Mouse (Mus musculus): Measurements from ENCODE around the gene Cnn3. TPM values are rescaled to one million over a fixed set of nuclear protein-coding genes. Genes with fewer than 3 reads are reported as not detected.
A peak's percentile ranks its signal among the peaks of the same experiment; 100 is the strongest.

Gene Cnn3
- polyA plus RNA-seq, 1 experiment = 188 TPM

DNA sequence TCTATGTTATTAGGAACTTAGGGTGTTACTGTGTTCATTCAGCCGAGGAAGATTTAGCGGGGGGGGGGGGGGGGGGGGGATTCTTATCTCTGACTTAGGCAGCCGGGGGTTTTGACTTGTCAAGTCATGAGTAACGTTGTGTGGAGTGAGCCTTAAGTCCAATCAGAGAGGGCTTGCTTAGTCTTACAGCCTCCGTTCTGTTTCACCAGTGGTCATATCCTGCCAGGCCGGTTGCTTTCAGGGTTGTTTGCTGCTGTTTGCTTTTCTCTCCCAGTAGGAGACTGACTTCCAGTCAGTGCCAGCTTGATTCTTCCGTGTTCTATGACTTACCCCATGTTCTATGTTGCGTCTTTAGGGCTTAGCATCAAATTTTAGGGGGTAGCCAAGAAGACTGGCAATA is 20.2 kb downstream of the Cnn3 start:
- DNase-seq (ENCODE audit: extremely low spot score in 1 of 2, low spot score in 1 of 2) = no peak

DNA sequence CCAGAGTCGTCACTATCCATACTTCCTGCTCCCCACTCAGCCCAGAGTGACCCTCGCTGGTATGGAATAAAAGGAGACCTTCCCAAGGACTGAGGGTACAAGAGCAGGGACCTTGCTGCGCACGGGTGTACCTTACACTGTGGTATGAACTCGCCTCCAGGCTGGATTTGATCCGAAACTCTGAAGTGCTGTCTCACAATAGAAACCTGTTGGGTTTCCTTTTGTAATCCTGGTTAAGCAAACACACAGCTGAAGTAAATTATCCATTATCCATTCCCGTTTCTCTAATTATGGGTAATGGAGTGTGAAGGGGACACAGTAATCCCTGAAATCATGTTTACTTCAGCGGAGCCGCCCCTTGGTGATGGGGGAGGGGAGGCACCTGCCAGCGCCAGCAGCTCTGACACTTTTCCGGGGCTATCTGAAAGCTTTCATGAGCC is 21.8 kb downstream of the Cnn3 start:
- DNase-seq (ENCODE audit: extremely low spot score in 1 of 2, low spot score in 1 of 2) = no peak

DNA sequence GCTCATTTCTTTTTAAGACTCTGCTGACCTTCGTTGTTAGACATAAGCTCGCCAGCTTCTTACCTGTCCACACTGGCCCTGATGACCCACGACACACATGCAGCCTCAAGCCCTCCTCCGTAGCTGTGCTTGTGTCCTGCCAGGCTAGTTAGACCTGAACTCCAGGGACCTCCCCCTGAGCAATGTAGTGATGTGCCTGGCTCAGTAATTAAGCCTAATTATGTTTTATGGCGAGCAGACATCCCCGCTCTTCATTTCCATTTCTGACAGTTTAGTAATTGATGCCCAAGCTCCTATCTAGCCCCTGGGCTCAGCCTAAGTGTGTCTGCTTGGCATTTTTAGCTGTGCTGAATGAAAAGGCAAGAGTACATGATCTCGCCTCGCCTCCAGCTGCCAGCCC is 22.3 kb downstream of the Cnn3 start:
- DNase-seq (ENCODE audit: extremely low spot score in 1 of 2, low spot score in 1 of 2) = no peak

DNA sequence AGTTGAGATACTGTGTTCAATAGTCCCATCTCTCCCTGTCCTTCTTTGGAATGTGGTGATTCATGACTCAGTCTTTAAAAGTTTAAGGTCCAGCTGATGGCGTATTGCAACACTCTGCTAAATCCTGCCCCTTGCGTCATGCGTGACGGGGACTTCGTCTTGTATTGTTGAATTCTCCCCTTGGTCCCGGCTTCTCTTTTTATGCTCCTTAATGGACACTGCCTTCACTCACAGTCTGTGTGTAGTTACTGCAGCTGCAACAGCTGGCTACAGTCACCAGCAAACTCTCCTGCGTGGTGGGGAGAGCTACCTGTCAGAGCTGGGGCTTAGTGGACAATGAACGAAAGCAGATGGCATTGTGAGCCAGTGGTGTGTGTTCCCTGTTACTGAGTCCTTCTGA is 23.2 kb downstream of the Cnn3 start:
- DNase-seq (ENCODE audit: extremely low spot score in 1 of 2, low spot score in 1 of 2) = no peak

DNA sequence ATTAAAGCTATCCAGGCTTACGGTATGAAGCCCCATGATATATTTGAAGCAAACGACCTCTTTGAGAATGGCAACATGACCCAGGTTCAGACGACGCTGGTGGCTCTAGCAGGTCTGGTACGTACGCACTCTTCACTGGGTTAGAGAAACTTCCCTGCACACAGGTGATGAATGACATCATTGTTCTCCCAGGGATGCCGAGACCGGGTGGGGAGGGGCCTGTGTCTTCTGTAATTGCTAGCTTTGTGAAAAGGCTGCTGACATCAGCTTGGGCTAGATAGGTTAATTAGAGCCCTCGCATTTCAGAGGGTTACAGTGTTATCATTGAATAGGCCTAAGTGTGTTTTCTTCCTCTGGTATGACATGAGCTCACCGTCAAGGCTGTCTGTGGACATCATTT is 25.1 kb downstream of the Cnn3 start:
- no peak for DNase-seq (ENCODE audit: extremely low spot score in 1 of 2, low spot score in 1 of 2)

DNA sequence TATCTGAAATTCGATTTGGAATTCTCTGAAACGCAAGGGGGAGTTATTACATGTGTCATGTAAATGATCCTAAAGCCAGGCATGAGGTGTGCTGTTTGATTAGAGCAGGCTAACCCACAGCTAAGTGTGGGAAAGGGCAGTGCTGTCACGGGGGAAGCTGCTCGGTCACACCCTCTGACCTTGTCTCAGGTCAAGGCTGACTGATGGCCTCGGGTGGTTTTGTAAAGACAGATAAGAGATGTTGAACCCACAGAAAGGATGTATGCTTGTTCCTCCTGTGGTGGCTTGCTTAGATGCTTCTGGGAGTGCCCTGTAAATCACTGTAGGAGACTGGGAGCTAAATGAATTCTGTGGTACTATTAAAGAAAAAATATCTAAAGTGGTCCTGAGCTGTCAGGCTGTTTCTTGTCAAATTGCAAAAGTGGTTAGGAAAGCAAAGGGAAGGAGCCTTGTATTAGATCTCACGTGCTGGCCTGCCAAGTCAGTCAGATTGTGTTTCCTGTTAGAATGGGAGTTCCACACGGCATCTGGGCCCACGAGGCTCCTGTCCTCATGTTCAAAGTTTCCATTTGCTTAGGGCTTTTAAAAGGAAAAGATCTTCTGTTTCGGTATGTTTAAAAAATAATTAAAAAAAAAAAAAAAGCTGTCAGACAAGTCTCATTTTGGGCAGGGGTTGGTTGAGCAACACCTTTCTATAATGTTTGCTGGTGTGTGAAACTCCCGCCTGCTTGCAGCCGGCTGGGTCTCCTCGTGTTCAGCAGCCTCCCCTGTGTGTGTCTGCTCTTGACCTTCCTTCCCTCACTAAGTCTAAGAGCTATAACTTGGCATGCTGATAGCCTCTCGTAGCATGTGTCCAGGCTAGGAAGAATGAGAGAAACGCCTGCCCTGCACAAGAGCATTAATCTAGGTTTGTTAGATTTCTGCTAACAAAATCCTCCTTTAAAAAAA is 32.5 kb downstream of the Cnn3 start:
- no peak for DNase-seq (ENCODE audit: extremely low spot score in 1 of 2, low spot score in 1 of 2)

DNA sequence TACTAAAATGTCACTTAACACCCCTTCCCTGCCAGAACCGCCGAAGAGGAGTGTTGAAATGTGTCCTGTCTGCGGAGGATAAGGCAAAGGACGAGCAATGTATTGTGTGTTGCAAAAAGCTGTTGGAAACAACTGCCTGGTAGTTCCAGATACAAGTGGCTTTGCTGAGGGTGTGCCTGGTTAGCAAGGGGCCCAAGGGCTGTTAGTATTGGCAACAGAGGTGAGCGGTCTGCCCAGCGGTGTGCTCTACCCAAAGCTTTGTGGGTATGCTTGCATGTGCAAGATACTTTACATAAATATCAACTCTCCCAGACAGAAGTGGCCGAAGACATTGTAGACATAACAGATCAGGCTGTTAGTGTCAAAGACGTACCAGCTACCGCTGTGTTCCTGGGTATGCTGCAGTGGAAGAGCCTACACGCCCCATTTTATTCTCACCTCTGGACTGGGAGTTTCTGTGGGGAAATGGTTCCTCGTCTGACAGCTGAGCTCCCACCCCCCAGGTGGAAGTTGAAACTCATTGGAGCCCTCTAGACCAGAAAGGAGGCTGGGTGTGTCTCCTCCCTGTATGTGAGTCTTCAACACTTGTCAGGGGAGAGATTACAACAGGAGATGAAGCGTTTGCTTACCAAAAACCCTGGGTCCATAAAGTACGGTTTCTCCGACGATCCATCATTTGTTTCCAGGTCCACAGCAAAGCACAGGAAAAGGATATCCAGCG is 34.3 kb downstream of the Cnn3 start:
- no peak for DNase-seq (ENCODE audit: extremely low spot score in 1 of 2, low spot score in 1 of 2)

DNA sequence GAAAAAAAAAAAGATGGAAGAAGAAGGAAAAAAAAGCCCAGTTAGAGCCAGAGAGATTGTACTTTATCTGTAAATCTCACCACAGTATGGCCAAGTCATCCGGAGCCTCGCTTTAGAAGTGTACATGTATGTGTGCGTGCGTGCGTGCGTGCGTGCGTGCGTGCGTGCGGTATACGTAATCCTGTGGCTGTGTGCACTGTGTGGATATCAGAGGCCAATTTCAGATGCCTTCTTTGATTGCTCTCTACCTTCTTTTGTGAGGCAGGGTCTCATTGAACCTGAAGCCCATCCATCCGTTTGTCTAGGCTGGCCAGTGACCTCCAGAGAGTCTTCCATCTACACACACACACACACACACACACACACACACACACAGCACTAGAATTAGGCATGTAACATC is 35.2 kb downstream of the Cnn3 start:
- no peak for DNase-seq (ENCODE audit: extremely low spot score in 1 of 2, low spot score in 1 of 2)

DNA sequence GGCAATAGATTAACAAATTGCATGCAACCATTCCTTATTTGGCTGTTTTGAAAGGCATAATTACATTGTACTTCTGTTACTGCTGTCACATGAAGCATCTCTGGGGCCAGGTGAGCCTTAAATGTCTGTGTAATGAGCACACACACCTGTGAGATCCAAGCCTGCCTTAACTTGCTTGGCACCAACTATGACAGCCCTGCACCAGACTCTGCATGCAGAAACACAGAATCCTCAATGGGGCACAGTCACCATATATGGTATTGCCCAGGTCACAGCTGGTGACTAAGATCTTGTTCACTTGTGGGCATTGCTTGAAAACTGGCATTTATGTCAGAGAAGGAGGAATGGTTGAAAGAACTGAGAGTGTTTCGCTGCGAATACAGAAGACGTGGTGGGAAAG is 36.5 kb downstream of the Cnn3 start:
- DNase-seq (ENCODE audit: extremely low spot score in 1 of 2, low spot score in 1 of 2) = no peak

DNA sequence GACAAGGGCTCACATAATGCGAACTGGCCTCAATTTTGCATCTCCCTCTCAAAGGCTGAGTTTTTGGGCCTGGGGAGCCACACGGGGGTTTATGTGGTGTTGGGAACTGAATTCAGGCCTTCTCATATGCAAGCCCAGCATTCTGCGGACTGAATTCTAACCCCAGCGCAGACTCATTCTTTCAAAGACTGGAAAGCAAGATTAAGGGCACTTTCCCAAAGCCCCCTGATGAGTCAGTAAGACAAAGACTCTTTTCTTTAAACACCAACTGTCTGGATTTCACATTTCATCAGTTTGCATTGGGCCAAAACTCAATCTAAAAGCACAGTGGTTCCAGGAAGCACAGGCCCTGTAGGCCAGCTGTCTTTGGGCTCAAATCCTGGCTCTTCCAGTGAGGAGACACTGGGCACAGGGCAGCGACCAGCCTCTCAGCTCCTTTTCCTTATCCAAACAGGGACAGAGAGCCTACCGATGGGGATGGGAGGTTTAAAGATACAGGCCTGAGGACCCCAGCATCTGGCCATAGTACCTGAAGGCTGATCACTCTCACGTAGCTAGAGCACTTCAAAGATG is 38.5 kb downstream of the Cnn3 start:
- DNase-seq (ENCODE audit: extremely low spot score in 1 of 2, low spot score in 1 of 2) = no peak

DNA sequence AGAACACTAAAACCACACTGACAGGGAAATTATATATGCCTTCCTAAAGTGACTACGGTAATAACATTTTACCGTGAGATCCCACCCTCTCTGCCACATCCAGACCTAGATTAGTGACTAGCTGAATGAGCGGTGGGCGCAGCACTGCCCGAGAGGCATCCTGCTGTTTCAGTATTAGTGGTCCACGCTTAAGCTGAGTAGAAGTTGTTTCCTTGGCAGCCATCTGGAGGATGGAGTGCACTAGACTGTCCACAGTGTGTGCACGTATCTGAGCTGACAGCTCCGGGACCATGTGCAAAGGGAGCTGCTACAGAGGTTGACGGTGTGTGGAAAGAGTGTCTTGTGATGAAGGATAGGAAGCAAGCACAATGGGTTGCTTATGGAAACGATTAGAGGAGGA is 39.5 kb downstream of the Cnn3 start:
- no peak for DNase-seq (ENCODE audit: extremely low spot score in 1 of 2, low spot score in 1 of 2)

DNA sequence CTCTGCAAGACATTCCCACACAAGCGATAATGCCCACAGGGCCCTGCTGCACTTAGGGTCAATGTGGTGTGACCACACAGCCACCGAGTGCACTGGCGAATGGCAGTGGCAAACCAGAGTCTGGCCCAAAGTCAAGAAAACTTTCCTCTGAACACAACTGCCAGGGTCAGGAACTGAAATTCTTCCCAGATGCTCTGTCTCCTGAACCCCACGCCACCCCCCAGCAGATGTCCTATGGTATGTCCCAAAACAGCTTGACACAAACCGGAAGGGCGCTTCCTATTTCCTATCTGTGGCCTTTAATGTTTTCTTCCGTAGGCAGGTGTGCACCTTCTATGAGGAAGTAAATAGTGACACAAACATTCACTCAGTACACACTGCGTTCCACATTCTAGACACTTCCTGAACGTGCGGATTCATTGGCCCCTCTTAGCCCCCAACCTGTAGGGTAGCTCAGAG is 40.8 kb downstream of the Cnn3 start:
- no peak for DNase-seq (ENCODE audit: extremely low spot score in 1 of 2, low spot score in 1 of 2)

DNA sequence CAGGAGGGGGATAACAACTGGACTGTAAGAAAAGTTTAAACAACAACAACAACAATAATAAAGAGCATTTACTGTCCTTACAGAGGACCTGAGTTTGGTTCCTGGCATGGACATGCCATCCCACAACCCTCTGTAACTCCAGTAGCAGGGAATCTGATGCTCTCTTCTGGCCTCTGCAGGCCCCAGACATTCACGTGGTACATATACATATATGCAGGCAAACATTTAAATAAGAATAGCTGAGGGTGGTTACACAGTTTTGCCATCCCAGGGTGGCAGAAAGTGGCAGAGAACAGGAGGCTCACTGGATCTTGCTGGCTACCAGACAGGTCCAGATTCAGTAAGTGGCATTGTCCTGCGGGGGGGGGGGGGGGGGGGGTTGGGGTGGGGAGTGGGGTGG is 41.8 kb downstream of the Cnn3 start:
- DNase-seq (ENCODE audit: extremely low spot score in 1 of 2, low spot score in 1 of 2) = no peak

DNA sequence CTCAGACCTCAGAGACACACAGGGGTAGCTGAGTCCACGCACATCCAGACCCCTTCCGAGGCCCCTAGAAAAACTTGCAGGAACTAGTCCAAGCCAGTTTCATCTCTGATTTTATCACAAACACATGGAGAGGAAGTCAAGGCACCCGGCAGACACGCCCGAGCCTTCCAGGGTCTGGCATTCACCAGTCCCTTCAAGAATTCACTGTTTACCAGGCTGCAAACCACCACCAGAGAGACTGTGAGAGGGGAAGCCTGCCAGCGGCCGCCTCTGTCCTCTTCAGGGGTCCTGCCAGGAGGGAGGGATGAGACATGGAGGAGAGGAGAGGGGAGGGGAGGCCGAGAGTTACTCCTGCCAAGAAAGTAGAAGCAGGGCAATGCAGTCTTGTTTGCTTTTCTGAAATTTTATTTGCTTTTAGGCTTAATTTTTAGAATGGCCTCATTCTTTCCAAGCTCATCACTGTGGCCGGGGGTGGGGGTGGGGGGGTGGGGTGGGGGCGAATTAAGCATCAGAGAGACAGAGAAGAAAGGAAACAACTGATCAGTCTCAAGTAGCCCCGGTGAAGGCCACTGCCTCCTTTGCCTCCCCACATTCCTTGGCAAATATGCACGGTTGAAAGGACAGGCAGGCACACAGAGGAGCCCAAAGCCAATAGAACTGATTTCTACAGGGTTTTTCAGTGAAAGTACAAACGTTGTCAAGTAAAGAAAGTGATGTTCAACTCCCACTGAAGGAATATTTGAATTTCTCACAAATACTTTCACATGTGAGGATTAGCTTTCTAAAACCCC is 43.1 kb downstream of the Cnn3 start:
- DNase-seq (ENCODE audit: extremely low spot score in 1 of 2, low spot score in 1 of 2) = no peak

DNA sequence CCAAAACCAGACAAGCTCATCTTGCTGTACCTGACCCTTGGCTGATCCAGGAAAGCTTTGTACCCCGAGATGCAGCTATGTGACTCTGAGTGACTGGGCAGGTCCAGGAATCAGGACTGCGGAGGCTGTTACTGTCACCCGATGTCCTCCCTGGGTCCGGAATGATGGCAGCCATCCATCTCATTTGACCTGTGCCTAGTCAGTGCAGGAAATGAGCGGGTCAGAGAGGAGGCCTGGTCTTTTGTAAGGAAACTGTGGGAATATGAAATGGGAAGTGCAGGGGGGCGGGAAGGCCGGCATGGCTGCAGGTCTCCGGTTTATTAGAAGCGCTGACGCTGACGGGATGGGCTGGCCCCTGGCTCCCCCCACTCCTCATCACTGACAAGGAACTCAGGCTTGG is 45.4 kb downstream of the Cnn3 start:
- no peak for DNase-seq (ENCODE audit: extremely low spot score in 1 of 2, low spot score in 1 of 2)

DNA sequence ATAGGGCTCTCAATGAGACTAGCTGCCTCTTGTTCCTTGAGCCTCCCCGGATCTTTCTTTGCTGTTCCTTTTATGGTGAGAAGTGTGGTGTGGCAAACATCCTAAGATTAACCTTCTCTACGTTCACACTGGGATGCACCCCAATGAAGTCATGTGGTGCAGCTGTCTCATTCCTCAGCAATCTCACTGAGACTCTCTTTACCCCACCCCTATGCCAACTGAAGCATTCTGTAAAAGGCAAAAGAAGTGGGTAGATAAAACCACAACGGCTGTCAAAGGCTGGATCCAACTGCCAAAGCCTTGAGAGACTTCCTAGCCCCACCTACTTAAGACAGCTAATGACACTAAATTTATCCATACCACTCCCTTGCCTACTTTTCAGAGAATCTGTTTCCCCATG is 48.4 kb downstream of the Cnn3 start:
- no peak for DNase-seq (ENCODE audit: extremely low spot score in 1 of 2, low spot score in 1 of 2)

DNA sequence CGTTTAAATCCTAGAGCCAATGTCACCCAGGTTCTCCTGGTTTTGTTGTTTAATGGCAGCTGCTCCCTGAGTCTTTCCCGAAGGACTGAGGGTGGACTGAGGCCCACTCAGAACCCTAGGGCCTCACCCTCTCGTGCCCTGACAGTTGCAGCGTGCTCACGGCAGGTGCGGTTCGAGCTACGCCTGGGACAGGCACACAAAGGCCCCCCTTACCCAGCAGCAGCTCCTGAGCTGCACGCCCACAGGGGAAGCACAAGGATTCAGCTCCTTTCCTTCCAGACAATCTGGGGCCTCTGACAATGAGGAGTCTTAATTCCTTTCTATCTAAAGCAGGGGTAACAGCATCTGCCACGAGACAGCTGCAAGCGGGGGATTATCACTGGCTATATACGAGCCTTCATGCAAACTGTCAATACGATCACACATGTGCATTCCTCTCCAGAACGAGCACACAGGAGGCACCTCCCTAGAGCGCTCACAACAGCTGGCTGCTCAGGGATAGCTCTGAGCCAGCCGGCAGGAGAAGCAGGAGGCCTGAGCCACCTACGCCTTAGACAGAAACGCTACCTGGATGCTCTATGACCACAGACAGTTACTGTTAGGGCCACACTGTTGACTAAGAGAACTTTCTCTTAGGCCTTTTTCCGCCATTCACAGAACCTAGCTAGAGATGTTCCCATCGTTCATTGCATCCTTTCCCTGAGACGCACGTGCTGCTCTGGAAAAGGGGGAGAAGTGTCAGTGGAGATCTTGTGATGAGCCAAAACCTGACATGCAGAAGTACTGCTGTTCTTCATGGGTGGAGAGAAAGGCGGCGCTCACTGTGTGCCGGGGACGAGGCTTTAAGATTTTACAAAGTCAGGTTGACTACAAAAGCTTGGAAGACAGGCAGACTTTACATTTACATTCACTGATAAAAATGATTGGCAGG is 54.0 kb downstream of the Cnn3 start:
- DNase-seq (ENCODE audit: extremely low spot score in 1 of 2, low spot score in 1 of 2) = peak in 1 of 2 experiments; percentile 15

DNA sequence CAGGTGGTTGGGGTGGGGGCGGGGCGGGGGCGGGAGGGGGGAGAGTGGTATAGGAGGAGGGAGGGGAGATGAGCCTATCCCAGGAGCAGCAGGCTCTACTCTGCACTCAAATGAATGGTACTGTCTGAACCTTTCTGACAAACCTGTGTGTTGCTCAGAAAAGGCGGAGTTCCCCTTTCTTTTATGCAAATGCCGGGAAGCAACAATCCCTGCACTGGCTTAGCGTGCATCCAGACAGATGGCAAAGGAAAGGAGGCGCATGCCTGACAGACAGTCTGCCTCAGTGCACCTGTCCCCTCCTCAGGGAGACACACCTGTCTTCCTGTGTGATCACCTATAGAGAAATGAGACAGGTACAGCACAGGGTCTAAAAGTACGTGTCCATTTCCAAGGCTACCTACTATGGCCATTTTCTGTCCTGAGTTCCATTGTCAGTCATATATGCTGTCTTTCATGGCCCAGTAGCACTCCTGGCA is 54.7 kb downstream of the Cnn3 start:
- no peak for DNase-seq (ENCODE audit: extremely low spot score in 1 of 2, low spot score in 1 of 2)

DNA sequence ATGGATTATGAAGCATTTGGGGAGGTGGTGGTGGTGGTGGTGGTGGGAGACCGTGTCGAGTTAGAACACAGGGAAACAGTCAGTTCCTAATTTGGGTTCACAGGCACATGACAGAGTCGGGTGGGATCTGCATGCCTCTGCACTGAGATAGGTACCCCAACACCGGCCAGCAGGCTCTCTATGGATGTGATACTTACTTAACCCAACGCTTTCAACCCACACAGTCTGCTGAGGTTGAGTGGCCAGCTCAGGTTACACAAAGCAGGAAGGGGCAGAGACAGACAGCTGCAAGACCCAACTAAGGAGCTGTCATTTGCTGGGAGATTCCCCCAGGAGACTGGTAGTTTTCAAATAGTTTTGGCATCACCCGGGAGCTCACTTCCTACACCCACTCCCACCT is 55.3 kb downstream of the Cnn3 start:
- peak in 1 of 2 experiments; percentile 27 for DNase-seq (ENCODE audit: extremely low spot score in 1 of 2, low spot score in 1 of 2)
